Mouse (Mus musculus): ENCODE data around the gene Trim59.

GRCm38 (mm10) chr3:69060672-69061071 lies 16.1 kb upstream of the Trim59 start:
- TF ChIP-seq EP300 (IDR thresholded peaks at IDR 0.05; ENCODE audit: insufficient read depth, low read depth, low read length) = no peak
- no peak for TF ChIP-seq CTCF (IDR thresholded peaks at IDR 0.05; ENCODE audit: low read depth, low read length)
